Mouse (Mus musculus): ENCODE measurements around the gene Ftl1. TPM values are rescaled to one million over a fixed set of nuclear protein-coding genes. Genes with fewer than 3 reads are reported as not detected.

The Ftl1 gene
- polyA plus RNA-seq, 1 experiment, result 2,336 TPM

- no peak overlapping the region for H3K4me3 ChIP-seq (ENCODE audit: low read depth, low read length)
- no peaks in the 10 kb centered on the region for H3K27me3 ChIP-seq (ENCODE audit: control insufficient read depth, insufficient read depth, low read length)
- no peak overlapping the region for H3K27ac ChIP-seq (ENCODE audit: insufficient read depth, low read depth, low read length)
- no peak for TF ChIP-seq CTCF (IDR thresholded peaks at IDR 0.05; ENCODE audit: extremely low read depth, insufficient read length, insufficient replicate concordance, low read depth, low read length)
- no peak for TF ChIP-seq POLR2A (IDR thresholded peaks at IDR 0.05; ENCODE audit: low read depth, low read length)
- no peaks in the 10 kb centered on the region for H3K4me1 ChIP-seq (ENCODE audit: control insufficient read depth, insufficient read depth, insufficient read length, low read length)
- WGBS, result 83% methylated on average over 1 of the region's 1 CpGs
- peaks cover 1% of the 10 kb centered on the region; the same call in 1 of the 2 replicates for H3K36me3 ChIP-seq (ENCODE audit: control insufficient read depth, insufficient read depth, low read length)
These were observed 9.7 kb downstream of the Ftl1 start for GRCm38 (mm10) chr7:45449974-45450373.

DNA sequence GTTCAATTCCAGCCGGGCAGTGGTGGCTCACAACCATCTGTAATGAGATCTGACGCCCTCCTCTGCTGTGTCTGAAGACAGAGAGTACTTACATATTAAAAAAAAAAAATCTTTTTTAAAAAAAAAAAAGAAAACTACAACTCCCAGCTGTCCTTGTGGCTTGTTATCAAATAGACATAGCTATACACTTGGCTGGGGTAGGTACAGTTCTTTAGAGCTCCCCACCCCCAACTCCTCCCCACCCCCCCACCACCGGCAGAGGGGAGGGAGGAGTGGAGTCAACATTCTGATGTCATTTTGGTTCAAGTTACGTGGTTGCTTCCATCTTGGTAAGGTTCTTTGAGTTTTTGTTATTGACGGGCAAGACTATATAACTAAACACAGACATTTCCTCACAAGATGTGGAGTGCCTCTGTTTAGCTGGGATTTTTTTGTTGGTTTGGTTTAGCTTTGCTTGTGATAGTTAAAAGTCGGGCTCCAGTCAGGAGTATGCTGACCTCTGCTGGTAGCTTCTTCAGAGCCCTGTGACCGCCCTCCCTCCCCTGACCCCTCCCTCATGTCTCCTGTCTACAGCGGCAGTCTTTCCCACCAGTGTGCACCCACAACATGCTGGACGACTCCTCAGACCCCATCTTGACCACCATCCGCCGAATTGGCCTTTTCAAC lies 12.2 kb downstream of the Ftl1 start:
- no peaks in the 10 kb centered on the region for H3K27me3 ChIP-seq (ENCODE audit: control insufficient read depth, insufficient read depth, low read length)
- H3K27ac ChIP-seq (ENCODE audit: insufficient read depth, low read depth, low read length), result no peak overlapping the region
- no peak for TF ChIP-seq POLR2A (IDR thresholded peaks at IDR 0.05; ENCODE audit: low read depth, low read length)
- TF ChIP-seq CTCF (IDR thresholded peaks at IDR 0.05; ENCODE audit: extremely low read depth, insufficient read length, insufficient replicate concordance, low read depth, low read length), result peak; percentile 36; the same call in 1 of the 2 replicates
- H3K4me1 ChIP-seq (ENCODE audit: control insufficient read depth, insufficient read depth, insufficient read length, low read length), result no peaks in the 10 kb centered on the region
- peaks cover 2% of the 10 kb centered on the region for H3K36me3 ChIP-seq (ENCODE audit: control insufficient read depth, insufficient read depth, low read length)
- H3K4me3 ChIP-seq (ENCODE audit: low read depth, low read length), result no peak overlapping the region
- WGBS, result 57% methylated on average over 11 of the region's 11 CpGs

- H3K4me3 ChIP-seq (ENCODE audit: low read depth, low read length), result no peak overlapping the region
- H3K36me3 ChIP-seq (ENCODE audit: control insufficient read depth, insufficient read depth, low read length), result peaks cover 4% of the 10 kb centered on the region
- H3K27ac ChIP-seq (ENCODE audit: insufficient read depth, low read depth, low read length), result no peak overlapping the region
These were observed 13.1 kb downstream of the Ftl1 start for GRCm38 (mm10) chr7:45446589-45446988.

DNA sequence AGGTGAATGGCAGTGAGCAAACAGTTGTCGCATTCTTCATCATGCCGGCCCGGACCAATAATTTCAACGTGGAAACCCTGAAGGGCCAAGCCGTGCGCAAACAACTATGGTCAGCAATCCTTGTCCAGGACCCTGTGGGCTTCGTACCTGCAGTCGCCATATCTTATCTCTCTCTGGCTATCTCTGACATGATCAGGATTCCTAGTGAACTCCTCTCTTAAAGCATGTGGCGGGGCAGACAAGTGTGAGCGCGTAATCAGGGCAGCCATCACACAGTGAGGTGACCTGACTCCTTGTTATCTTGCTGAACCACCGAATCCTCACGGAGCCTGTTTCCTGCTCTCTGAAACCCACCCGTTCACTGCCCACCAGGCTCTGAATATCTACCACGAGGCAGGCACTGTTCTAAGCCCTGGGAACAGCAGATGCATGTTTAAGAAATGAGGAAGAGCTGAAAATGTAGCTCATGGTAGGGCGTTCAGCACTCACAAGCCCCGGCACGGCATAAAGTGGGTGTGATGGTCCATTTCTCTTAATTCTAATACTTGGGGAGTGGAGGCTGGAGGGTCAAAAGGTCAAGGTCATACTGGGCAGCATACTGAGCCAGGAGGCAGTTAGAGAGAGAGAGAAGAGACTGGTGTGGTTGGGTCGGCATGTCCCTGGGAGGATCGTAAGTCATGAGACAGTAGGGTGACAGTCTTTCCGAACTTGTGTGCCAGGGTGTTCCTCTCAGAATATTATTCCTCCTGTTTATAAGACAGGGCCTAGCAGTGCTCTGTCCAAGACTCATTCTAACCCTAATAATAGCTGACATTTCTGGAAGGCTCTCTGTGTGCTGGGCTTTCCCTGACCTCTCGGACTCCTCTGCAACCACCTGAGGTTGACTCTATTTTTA lies 15.9 kb downstream of the Ftl1 start:
- no peak for TF ChIP-seq CTCF (IDR thresholded peaks at IDR 0.05; ENCODE audit: extremely low read depth, insufficient read length, insufficient replicate concordance, low read depth, low read length)
- TF ChIP-seq POLR2A (IDR thresholded peaks at IDR 0.05; ENCODE audit: low read depth, low read length), result no peak
- Histone ChIP-seq H3K27me3 (ENCODE audit: control insufficient read depth, insufficient read depth, low read length) (no peaks in the 10 kb centered on the region), H3K4me1 (ENCODE audit: control insufficient read depth, insufficient read depth, insufficient read length, low read length) (no peaks in the 10 kb centered on the region), H3K27ac (ENCODE audit: insufficient read depth, low read depth, low read length) (no peak overlapping the region), H3K4me3 (ENCODE audit: low read depth, low read length) (no peak overlapping the region), H3K36me3 (ENCODE audit: control insufficient read depth, insufficient read depth, low read length) (peaks cover 10% of the 10 kb centered on the region)
- 84% methylated on average over 22 of the region's 22 CpGs for whole genome bisulfite sequencing

More at GRCm38 (mm10) chr7:45446589-45446988, 13.1 kb downstream of the Ftl1 start:
- H3K27me3 ChIP-seq (ENCODE audit: control insufficient read depth, insufficient read depth, low read length), result no peaks in the 10 kb centered on the region
- TF ChIP-seq POLR2A (IDR thresholded peaks at IDR 0.05; ENCODE audit: low read depth, low read length) (no peak), CTCF (IDR thresholded peaks at IDR 0.05; ENCODE audit: extremely low read depth, insufficient read length, insufficient replicate concordance, low read depth, low read length) (no peak)
- no peaks in the 10 kb centered on the region for H3K4me1 ChIP-seq (ENCODE audit: control insufficient read depth, insufficient read depth, insufficient read length, low read length)

DNA sequence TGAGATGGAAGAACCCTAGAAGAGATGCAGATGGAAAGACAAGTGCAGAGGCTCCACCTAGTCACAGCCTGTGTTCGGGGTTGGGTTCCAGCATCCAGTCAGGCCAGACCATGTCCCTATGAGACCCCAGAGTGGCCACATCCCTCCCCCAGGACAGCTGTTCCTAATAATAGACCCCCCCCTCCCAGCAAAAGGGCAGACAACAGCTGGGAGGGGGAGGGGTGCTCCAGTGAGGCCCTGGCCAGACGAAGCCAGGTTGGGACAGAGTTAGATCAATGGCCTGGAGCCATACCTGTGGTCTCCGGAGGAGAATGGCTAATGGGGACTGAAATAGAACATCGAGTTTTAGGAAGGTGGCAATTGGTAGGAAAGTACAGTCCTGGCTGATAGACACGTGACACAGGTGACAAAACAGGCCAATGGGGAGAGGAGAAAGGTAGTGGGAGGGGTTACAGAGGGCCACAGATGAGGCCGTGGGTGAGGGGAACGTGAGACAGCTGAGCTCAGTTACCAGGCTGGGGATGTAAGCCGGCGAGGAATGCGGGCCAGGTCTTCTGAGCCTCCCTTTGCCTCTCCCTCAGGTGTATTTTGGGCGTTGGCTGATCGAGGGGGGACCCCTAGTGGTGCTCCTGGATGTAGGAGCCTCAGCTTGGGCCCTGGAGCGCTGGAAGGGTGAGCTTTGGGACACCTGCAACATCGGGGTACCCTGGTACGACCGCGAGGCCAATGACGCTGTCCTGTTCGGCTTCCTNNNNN lies 22.0 kb downstream of the Ftl1 start, which contains the start of gene Ruvbl2:
TSS of gene Ruvbl2 (minus strand) at position 576 of the 756 bp plus-strand sequence.
- Histone ChIP-seq H3K27me3 (ENCODE audit: control insufficient read depth, insufficient read depth, low read length) (no peaks in the 10 kb centered on the region), H3K4me1 (ENCODE audit: control insufficient read depth, insufficient read depth, insufficient read length, low read length) (peaks cover 15% of the 10 kb centered on the region), H3K27ac (ENCODE audit: insufficient read depth, low read depth, low read length) (no peak within 1 kb of the TSS), H3K4me3 (ENCODE audit: low read depth, low read length) (peak within 1 kb of the TSS; percentile 11; the same call in 1 of the 2 replicates), H3K36me3 (ENCODE audit: control insufficient read depth, insufficient read depth, low read length) (peaks cover 8% of the 10 kb centered on the region)
- TF ChIP-seq POLR2A (IDR thresholded peaks at IDR 0.05; ENCODE audit: low read depth, low read length) (no peak), CTCF (IDR thresholded peaks at IDR 0.05; ENCODE audit: extremely low read depth, insufficient read length, insufficient replicate concordance, low read depth, low read length) (peak; percentile 36; the same call in 1 of the 2 replicates)
- 39% methylated on average over 19 of the region's 19 CpGs for WGBS

DNA sequence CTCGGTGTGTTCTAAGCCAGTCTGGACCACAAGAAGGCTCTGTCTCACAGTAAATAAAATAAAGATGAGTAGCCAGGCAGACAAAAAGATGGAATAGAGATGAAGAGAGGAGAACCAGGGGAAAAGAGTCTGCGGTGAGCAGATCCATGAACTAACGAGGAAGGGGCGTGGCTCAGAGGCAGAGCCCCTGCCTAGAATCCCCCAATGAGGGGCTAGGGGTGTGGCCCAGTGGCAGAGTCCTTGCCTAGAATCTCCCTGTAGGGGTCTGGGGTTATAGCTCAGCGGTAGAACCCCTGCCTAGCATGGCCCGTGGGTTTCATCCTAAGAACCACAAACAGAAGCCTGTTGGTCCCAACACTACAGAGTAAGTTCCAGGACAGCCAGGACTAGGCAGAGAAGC lies 22.6 kb downstream of the Ftl1 start:
- no peak overlapping the region for H3K4me3 ChIP-seq (ENCODE audit: low read depth, low read length)
- peaks cover 15% of the 10 kb centered on the region for H3K4me1 ChIP-seq (ENCODE audit: control insufficient read depth, insufficient read depth, insufficient read length, low read length)
- no peak for TF ChIP-seq POLR2A (IDR thresholded peaks at IDR 0.05; ENCODE audit: low read depth, low read length)
- no peak for TF ChIP-seq CTCF (IDR thresholded peaks at IDR 0.05; ENCODE audit: extremely low read depth, insufficient read length, insufficient replicate concordance, low read depth, low read length)
- WGBS, result 86% methylated on average over 6 of the region's 6 CpGs
- H3K27me3 ChIP-seq (ENCODE audit: control insufficient read depth, insufficient read depth, low read length), result no peaks in the 10 kb centered on the region
- peaks cover 7% of the 10 kb centered on the region; the same call in 1 of the 2 replicates for H3K36me3 ChIP-seq (ENCODE audit: control insufficient read depth, insufficient read depth, low read length)
- H3K27ac ChIP-seq (ENCODE audit: insufficient read depth, low read depth, low read length), result no peak overlapping the region

Measured in small intestine, adult 2 months (tissue).